Mouse (Mus musculus) B cell, adult 67 days (primary cell): ENCODE measurements around the gene Pcdh18. TPM values are rescaled to one million over a fixed set of nuclear protein-coding genes. Genes with fewer than 3 reads are reported as not detected.

Experiments
- total RNA-seq, 2 experiments: library from RNA; stranded (reverse); gene quantifications; 4 replicates each; pipeline ENCODE4 v1.2.4; 2023

The Pcdh18 gene
- not detected for total RNA-seq

GRCm38 (mm10) chr3:49756870-49757625, at the start of gene Pcdh18:
Gene Pcdh18 (minus strand): TSS chr3:49757325.

